Mouse (Mus musculus): ENCODE data around the gene Lix1l.

GRCm38 (mm10) chr3:96671519-96671918 is 70.6 kb downstream of the Lix1l start:
- TF ChIP-seq CTCF (IDR thresholded peaks at IDR 0.05; ENCODE audit: low read depth) = no peak
- no peak for TF ChIP-seq EP300 (IDR thresholded peaks at IDR 0.05; ENCODE audit: low read depth)

Measured in liver, postnatal 0 days (tissue).